Comparison of ENCODE assay signal across 8 mouse cellular contexts in the genomic region with DNA sequence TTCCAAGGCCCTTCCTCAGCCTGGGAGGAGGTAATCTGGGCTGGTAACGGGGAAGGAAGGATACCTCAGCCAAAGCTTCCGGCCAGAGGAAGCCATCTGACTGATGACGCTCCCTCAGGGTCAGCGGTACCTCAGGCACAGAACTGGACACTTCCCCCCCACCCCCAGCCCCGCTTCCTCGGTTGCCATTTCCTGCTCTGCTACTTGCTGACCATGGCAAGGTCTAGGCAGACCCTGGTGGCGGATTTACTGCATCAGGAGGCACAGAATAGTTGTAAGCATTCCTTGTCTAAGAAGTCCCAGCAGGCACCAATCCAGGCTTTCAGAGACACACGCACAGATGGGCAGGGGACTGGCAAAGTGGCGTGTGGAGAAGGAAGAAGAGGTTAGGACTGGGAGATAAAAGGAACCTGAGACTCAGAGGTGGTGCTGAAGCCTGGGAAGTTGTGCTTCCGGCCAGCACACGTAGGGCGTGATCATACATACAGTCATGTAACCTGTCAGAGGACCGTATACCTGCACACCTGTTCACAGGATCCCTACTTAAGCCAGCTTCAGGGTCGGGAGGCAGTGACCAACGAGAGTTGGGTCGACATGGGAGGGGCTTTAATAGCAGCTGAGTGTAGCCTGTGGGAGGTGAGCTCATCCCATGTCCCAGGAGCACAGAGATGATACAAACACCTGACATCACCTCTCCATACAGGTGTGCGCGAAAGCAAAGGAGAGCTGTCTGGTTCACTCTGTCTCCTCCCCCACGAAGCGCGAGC. TPM values are rescaled to one million over a fixed set of nuclear protein-coding genes. Genes with fewer than 3 reads are reported as not detected.
DNase-seq lines count a peak whose midpoint lies in the region; ATAC-seq and TF ChIP-seq lines count a peak whose summit lies in the region.

No protein-coding gene starts in this region.

- peak overlapping the region; percentile 100 for H3K9ac ChIP-seq in forebrain, embryonic 14.5 days (ENCODE audit: low read length)
- 0 out of 2 replicates have a peak overlapping the region, but pooled peaks have one; percentile 96 for H3K9ac ChIP-seq in kidney, postnatal 0 days (ENCODE audit: low read depth, low read length)
- H3K9ac ChIP-seq in midbrain, embryonic 15.5 days: peak overlapping the region; percentile 99

- H3K36me3 ChIP-seq in forebrain, embryonic 14.5 days (ENCODE audit: control insufficient read depth, insufficient read depth, low read length): peaks cover 54% of the 10 kb centered on the region
- peaks cover 41% of the 10 kb centered on the region for H3K36me3 ChIP-seq in kidney, postnatal 0 days (ENCODE audit: insufficient read depth, low read length)
- peaks cover 43% of the 10 kb centered on the region for H3K36me3 ChIP-seq in midbrain, embryonic 15.5 days (replicated peaks)

- 80% methylated on average over 21 of the region's 21 CpGs for WGBS in forebrain, embryonic 14.5 days
- WGBS in kidney, postnatal 0 days: 39% methylated on average over 21 of the region's 21 CpGs
- 71% methylated on average over 21 of the region's 21 CpGs for WGBS in midbrain, embryonic 15.5 days

- peak; percentile 15; the same call in 1 of the 2 replicates for TF ChIP-seq CTCF in kidney, postnatal 0 days (IDR thresholded peaks at IDR 0.05; ENCODE audit: low read depth)

- H3K9me3 ChIP-seq in forebrain, embryonic 14.5 days (replicated peaks; ENCODE audit: control insufficient read depth, low read length): no peaks in the 10 kb centered on the region
- no peaks in the 10 kb centered on the region for H3K9me3 ChIP-seq in kidney, postnatal 0 days (replicated peaks; ENCODE audit: low read length)
- no peaks in the 10 kb centered on the region for H3K9me3 ChIP-seq in midbrain, embryonic 15.5 days

- no peak for ATAC-seq in forebrain, embryonic 14.5 days
- ATAC-seq in kidney, postnatal 0 days (replicated peaks; ENCODE audit: low FRiP score, low read depth): no peak
- ATAC-seq in midbrain, embryonic 15.5 days (replicated peaks): no peak

- H3K27me3 ChIP-seq in forebrain, embryonic 14.5 days (replicated peaks; ENCODE audit: control insufficient read depth, insufficient read depth, low read length): no peaks in the 10 kb centered on the region
- H3K27me3 ChIP-seq in kidney, postnatal 0 days (ENCODE audit: insufficient read depth, low read length): no peaks in the 10 kb centered on the region
- H3K27me3 ChIP-seq in midbrain, embryonic 15.5 days (replicated peaks): no peaks in the 10 kb centered on the region

- H3K4me1 ChIP-seq in forebrain, embryonic 14.5 days (ENCODE audit: control insufficient read depth, insufficient read depth, low read length): peaks cover 20% of the 10 kb centered on the region
- H3K4me1 ChIP-seq in kidney, postnatal 0 days (replicated peaks; ENCODE audit: insufficient read depth, low read length): peaks cover 28% of the 10 kb centered on the region
- H3K4me1 ChIP-seq in midbrain, embryonic 15.5 days: peaks cover 33% of the 10 kb centered on the region

- no peak overlapping the region; the same call in 1 of the 2 replicates for H3K27ac ChIP-seq in forebrain, embryonic 14.5 days (ENCODE audit: low read depth, low read length)
- H3K27ac ChIP-seq in kidney, postnatal 0 days: peak overlapping the region; percentile 99
- H3K27ac ChIP-seq in midbrain, embryonic 15.5 days: peak overlapping the region; percentile 97; the same call in 1 of the 2 replicates

- peak overlapping the region; percentile 99 for H3K4me2 ChIP-seq in forebrain, embryonic 14.5 days (ENCODE audit: low read length)
- peak overlapping the region; percentile 67 for H3K4me2 ChIP-seq in kidney, postnatal 0 days (ENCODE audit: low read length)
- H3K4me2 ChIP-seq in midbrain, embryonic 15.5 days: peak overlapping the region; percentile 96

- DNase-seq in cerebellum, postnatal 14 days: peak; percentile 58 to 60
- DNase-seq in cerebellum, adult 18-20 months: no peak
- no peak for DNase-seq in forebrain, embryonic 14.5 days (ENCODE audit: low spot score)
- DNase-seq in kidney, postnatal 0 days (ENCODE audit: low spot score): no peak
- no peak for DNase-seq in embryo, embryonic 10.5 days (ENCODE audit: low spot score)
- DNase-seq in retina, postnatal 1 day: no peak
- DNase-seq in ovary, adult 18-20 months (ENCODE audit: low spot score): no peak

- peak overlapping the region; percentile 99; the same call in 1 of the 2 replicates for H3K4me3 ChIP-seq in forebrain, embryonic 14.5 days (ENCODE audit: low read depth, low read length)
- 0 out of 2 replicates have a peak overlapping the region, but pooled peaks have one; percentile 82 for H3K4me3 ChIP-seq in kidney, postnatal 0 days (replicated peaks; ENCODE audit: low read depth, low read length)
- peak overlapping the region; percentile 94 for H3K4me3 ChIP-seq in midbrain, embryonic 15.5 days

RNA-seq across cellular contexts. Expression of a gene that starts 3.3 kb away (rescaled TPM):
- 5.9 and 6.9 TPM in 2 replicates for polyA plus RNA-seq in forebrain, embryonic 14.5 days (2014; fragmentation: Nextera tagmentation; extraction: Ambion mirVana)
- 13.5 and 14.7 TPM in 2 replicates for polyA plus RNA-seq in kidney, postnatal 0 days (2015; fragmentation: Nextera tagmentation; extraction: Ambion mirVana)
- polyA plus RNA-seq in midbrain, embryonic 15.5 days (2015; fragmentation: Nextera tagmentation; extraction: Ambion mirVana): 34.3 and 37.4 TPM in 2 replicates

RNA-seq across cellular contexts. Expression of a gene that starts 7.6 kb away (rescaled TPM):
- 15.4 and 15.7 TPM in 2 replicates for polyA plus RNA-seq in forebrain, embryonic 14.5 days (2014; fragmentation: Nextera tagmentation; extraction: Ambion mirVana)
- 22.0 and 24.6 TPM in 2 replicates for polyA plus RNA-seq in kidney, postnatal 0 days (2015; fragmentation: Nextera tagmentation; extraction: Ambion mirVana)
- 31.5 and 32.5 TPM in 2 replicates for polyA plus RNA-seq in midbrain, embryonic 15.5 days (2015; fragmentation: Nextera tagmentation; extraction: Ambion mirVana)

RNA-seq across cellular contexts. Expression of a gene that starts 15.6 kb away (rescaled TPM):
- 0.22 TPM in 1 of 2 replicates, not detected in the other for polyA plus RNA-seq in forebrain, embryonic 14.5 days (2014; fragmentation: Nextera tagmentation; extraction: Ambion mirVana)
- polyA plus RNA-seq in kidney, postnatal 0 days (2015; fragmentation: Nextera tagmentation; extraction: Ambion mirVana): not detected in 2 replicates
- 0.33 and 0.81 TPM in 2 replicates for polyA plus RNA-seq in midbrain, embryonic 15.5 days (2015; fragmentation: Nextera tagmentation; extraction: Ambion mirVana)

RNA-seq across cellular contexts. Expression of a gene that starts 18.1 kb away (rescaled TPM):
- polyA plus RNA-seq in forebrain, embryonic 14.5 days (2014; fragmentation: Nextera tagmentation; extraction: Ambion mirVana): 3.8 and 5.2 TPM in 2 replicates
- 8.7 and 10.9 TPM in 2 replicates for polyA plus RNA-seq in kidney, postnatal 0 days (2015; fragmentation: Nextera tagmentation; extraction: Ambion mirVana)
- 19.0 and 23.5 TPM in 2 replicates for polyA plus RNA-seq in midbrain, embryonic 15.5 days (2015; fragmentation: Nextera tagmentation; extraction: Ambion mirVana)

RNA-seq across cellular contexts. Expression of a gene that starts 43.1 kb away (rescaled TPM):
- polyA plus RNA-seq in forebrain, embryonic 14.5 days (2014; fragmentation: Nextera tagmentation; extraction: Ambion mirVana): 5.2 and 5.9 TPM in 2 replicates
- 3.4 and 3.8 TPM in 2 replicates for polyA plus RNA-seq in kidney, postnatal 0 days (2015; fragmentation: Nextera tagmentation; extraction: Ambion mirVana)
- polyA plus RNA-seq in midbrain, embryonic 15.5 days (2015; fragmentation: Nextera tagmentation; extraction: Ambion mirVana): 5.2 and 5.8 TPM in 2 replicates

Comparison
In these comparisons a context has a peak if more than half of its experiments do, and no peak if none do; other contexts are left out.
1. DNase-seq: peak in cerebellum, postnatal 14 days (2 of 2); none in cerebellum, adult 18-20 months (0 of 2), forebrain, embryonic 14.5 days (single experiment), kidney, postnatal 0 days (single experiment), embryo, embryonic 10.5 days (single experiment), retina, postnatal 1 day (single experiment) and ovary, adult 18-20 months (single experiment).
2. Peak in every context shown above with its lines, with median percentiles within 50 percentile points of each other: H3K4me2 ChIP-seq, H3K4me3 ChIP-seq and H3K9ac ChIP-seq.